Mouse (Mus musculus): ENCODE results near the gene Usp33. TPM values are rescaled to one million over a fixed set of nuclear protein-coding genes. Genes with fewer than 3 reads are reported as not detected.

Usp33 gene
- total and polyA plus RNA-seq, 3 experiments: 38.3 to 54.7 (median 48.9) TPM

DNA sequence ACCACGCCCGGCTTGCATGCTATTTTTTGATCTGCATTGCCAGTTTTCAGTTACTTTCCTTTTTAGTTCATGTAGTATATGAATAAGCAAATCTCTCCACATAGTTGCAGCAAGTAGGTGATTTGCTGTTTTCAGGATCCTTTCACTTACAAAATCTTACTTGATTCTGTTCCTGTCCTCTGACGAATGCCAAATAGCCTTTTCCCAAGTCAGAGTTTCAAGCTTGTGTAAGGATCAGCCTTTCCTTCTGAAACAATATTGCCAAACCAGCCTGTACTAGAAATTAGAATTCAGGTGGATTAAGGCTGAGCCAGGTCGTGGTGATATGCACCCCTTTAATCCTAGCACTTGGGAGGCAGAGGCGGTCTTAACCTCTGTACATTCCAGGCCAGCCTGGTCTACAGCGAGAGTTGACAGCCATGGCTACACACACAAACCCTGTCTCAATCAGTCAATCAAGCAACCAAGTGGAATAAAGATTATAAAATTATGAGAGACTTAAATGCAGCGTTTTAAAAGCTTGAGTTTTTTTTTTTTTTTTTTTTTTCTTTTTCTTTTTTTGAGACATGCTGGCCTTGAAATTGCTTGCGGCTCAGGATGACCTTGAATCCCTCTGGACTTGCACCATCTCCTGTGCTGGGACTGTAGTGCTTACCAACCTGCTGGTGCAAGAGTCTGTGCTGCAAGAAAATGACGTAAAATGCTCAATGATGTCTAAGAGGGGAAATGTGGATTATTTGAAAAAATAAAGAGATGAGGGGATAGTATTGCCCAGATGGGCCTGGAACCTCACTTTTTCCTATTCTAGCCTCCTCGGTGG, 1.9 kb downstream of the Usp33 start:
- H3K4me2 ChIP-seq (ENCODE audit: insufficient read depth, low read depth, poor library complexity, severe bottlenecking): no peak overlapping the region

GRCm38 (mm10) chr3:152350431-152350830, 4.2 kb downstream of the Usp33 start:
- no peak overlapping the region for H3K27ac ChIP-seq (ENCODE audit: insufficient read depth, low read depth)
- no peak for DNase-seq (ENCODE audit: extremely low read depth)
- dilution Hi-C loops (cut with MboI; ENCODE audit: extremely low pct_ligation_motif_present, extremely low pct_unique_long_range_greater_than_20kb, low sequenced_read_pairs): no loop called here
- H3K36me3 ChIP-seq (replicated peaks in 1 of 2; ENCODE audit: control insufficient read depth in 1 of 2, insufficient read depth in 1 of 2, low read length in 1 of 2): peaks cover 6 to 37% of the 10 kb centered on the region in 2 experiments
- peaks cover 8 to 38% of the 10 kb centered on the region in 2 experiments for H3K4me1 ChIP-seq (ENCODE audit: control insufficient read depth in 1 of 2, insufficient read depth in 2 of 2)
- no peak for TF ChIP-seq MXI1 (IDR thresholded peaks at IDR 0.05; ENCODE audit: low read depth, low read length)
- TF ChIP-seq CTCF (conservative IDR thresholded peaks at IDR 0.05 in 1 of 2, IDR thresholded peaks at IDR 0.05 in 1 of 2; ENCODE audit: low read depth in 2 of 2, low read length in 2 of 2): no peak
- no peak for TF ChIP-seq JUND (conservative IDR thresholded peaks at IDR 0.05; ENCODE audit: low read depth, low read length)
- no peak for TF ChIP-seq RAD21 (IDR thresholded peaks at IDR 0.05; ENCODE audit: low read depth, low read length)
- TF ChIP-seq TCF12 (IDR thresholded peaks at IDR 0.05; ENCODE audit: low read depth, low read length): no peak
- no peak for TF ChIP-seq USF2 (conservative IDR thresholded peaks at IDR 0.05; ENCODE audit: low read depth, low read length)
- no peak for TF ChIP-seq KAT2A (IDR thresholded peaks at IDR 0.05; ENCODE audit: insufficient replicate concordance, low read length)
- no peak for TF ChIP-seq TBP (conservative IDR thresholded peaks at IDR 0.05; ENCODE audit: low read depth, low read length)
- TF ChIP-seq ELF1 (IDR thresholded peaks at IDR 0.05; ENCODE audit: low read depth, low read length): no peak
- no peak for TF ChIP-seq POLR2A (IDR thresholded peaks at IDR 0.05; ENCODE audit: low read depth, low read length)
- no peak for TF ChIP-seq RCOR1 (conservative IDR thresholded peaks at IDR 0.05; ENCODE audit: low read depth, low read length)
- no peak for TF ChIP-seq BHLHE40 (IDR thresholded peaks at IDR 0.05; ENCODE audit: low read depth, low read length)
- TF ChIP-seq UBTF (IDR thresholded peaks at IDR 0.05; ENCODE audit: low read depth, low read length): no peak
- no peak overlapping the region for H3K4me3 ChIP-seq (replicated peaks in 1 of 3; ENCODE audit: low read depth in 2 of 3, low read length in 2 of 3, poor library complexity in 1 of 3)
- peaks cover 48% of the 10 kb centered on the region for H3K79me2 ChIP-seq (replicated peaks; ENCODE audit: control insufficient read depth, extremely low read depth, insufficient read depth, poor library complexity, severe bottlenecking)
- in situ Hi-C loops (cut with MboI; ENCODE audit: low pct_ligation_motif_present, low pct_unique_long_range_greater_than_20kb, low sequenced_read_pairs): no loop called here
- no peak overlapping the region for H3K4me2 ChIP-seq (ENCODE audit: insufficient read depth, low read depth, poor library complexity, severe bottlenecking)
- no peaks in the 10 kb centered on the region for H3K27me3 ChIP-seq (replicated peaks)
- no peaks in the 10 kb centered on the region for H3K9me3 ChIP-seq (replicated peaks; ENCODE audit: low read length)
- no peak overlapping the region for H3K9ac ChIP-seq (ENCODE audit: insufficient read depth, low read depth)

More for the DNA sequence above, 1.9 kb downstream of the Usp33 start:
- Histone ChIP-seq H3K36me3 (replicated peaks in 1 of 2; ENCODE audit: control insufficient read depth in 1 of 2, insufficient read depth in 1 of 2, low read length in 1 of 2) (peaks cover 4 to 30% of the 10 kb centered on the region in 2 experiments), H3K79me2 (replicated peaks; ENCODE audit: control insufficient read depth, extremely low read depth, insufficient read depth, poor library complexity, severe bottlenecking) (peaks cover 45% of the 10 kb centered on the region), H3K9ac (ENCODE audit: insufficient read depth, low read depth) (no peak overlapping the region), H3K9me3 (replicated peaks; ENCODE audit: low read length) (no peaks in the 10 kb centered on the region), H3K27ac (ENCODE audit: insufficient read depth, low read depth) (no peak overlapping the region), H3K27me3 (replicated peaks) (no peaks in the 10 kb centered on the region), H3K4me1 (ENCODE audit: control insufficient read depth in 1 of 2, insufficient read depth in 2 of 2) (peaks cover 3 to 25% of the 10 kb centered on the region in 2 experiments), H3K4me3 (replicated peaks in 1 of 3; ENCODE audit: low read depth in 2 of 3, low read length in 2 of 3, poor library complexity in 1 of 3) (no peak overlapping the region)
- dilution Hi-C loops (cut with MboI; ENCODE audit: extremely low pct_ligation_motif_present, extremely low pct_unique_long_range_greater_than_20kb, low sequenced_read_pairs) (no loop called here), in situ Hi-C loops (cut with MboI; ENCODE audit: low pct_ligation_motif_present, low pct_unique_long_range_greater_than_20kb, low sequenced_read_pairs) (no loop called here)
- TF ChIP-seq MXI1 (IDR thresholded peaks at IDR 0.05; ENCODE audit: low read depth, low read length): no peak
- TF ChIP-seq RCOR1 (conservative IDR thresholded peaks at IDR 0.05; ENCODE audit: low read depth, low read length): no peak
- TF ChIP-seq GABPA (IDR thresholded peaks at IDR 0.05; ENCODE audit: insufficient replicate concordance, low read depth, low read length): no peak
- no peak for TF ChIP-seq CHD1 (IDR thresholded peaks at IDR 0.05; ENCODE audit: low read depth, low read length)
- no peak for TF ChIP-seq UBTF (IDR thresholded peaks at IDR 0.05; ENCODE audit: low read depth, low read length)
- no peak for TF ChIP-seq TCF12 (IDR thresholded peaks at IDR 0.05; ENCODE audit: low read depth, low read length)
- no peak for TF ChIP-seq MAFK (IDR thresholded peaks at IDR 0.05; ENCODE audit: insufficient replicate concordance, low read length)
- no peak for TF ChIP-seq MYC (IDR thresholded peaks at IDR 0.05; ENCODE audit: low read depth, low read length)
- no peak for TF ChIP-seq JUN (IDR thresholded peaks at IDR 0.05; ENCODE audit: insufficient read depth, low read depth, low read length)
- no peak for TF ChIP-seq CHD2 (IDR thresholded peaks at IDR 0.05; ENCODE audit: low read length)
- TF ChIP-seq ELF1 (IDR thresholded peaks at IDR 0.05; ENCODE audit: low read depth, low read length): no peak
- TF ChIP-seq MAZ (IDR thresholded peaks at IDR 0.05; ENCODE audit: low read depth, low read length): no peak
- no peak for TF ChIP-seq JUND (conservative IDR thresholded peaks at IDR 0.05; ENCODE audit: low read depth, low read length)
- TF ChIP-seq SIN3A (IDR thresholded peaks at IDR 0.05; ENCODE audit: low read length): no peak
- TF ChIP-seq IRF4 (IDR thresholded peaks at IDR 0.05; ENCODE audit: low read depth, low read length): no peak
- no peak for DNase-seq (ENCODE audit: extremely low read depth)

All from CH12.LX (cell line).